Mouse (Mus musculus) heart, postnatal 25 days (tissue): ENCODE data around the gene Ddr2. TPM values are rescaled to one million over a fixed set of nuclear protein-coding genes. Genes with fewer than 3 reads are reported as not detected.

Experiments
- total RNA-seq, 2 experiments: library from RNA; stranded (reverse); gene quantifications; 2 replicates each; pipeline ENCODE4 v1.2.3; 2021

The Ddr2 gene
- total RNA-seq, 2 experiments from 2014 or later, result 23.4 to 29.0 TPM

Other genes starting within 250 kb of the Ddr2 start
- under 1 TPM; 0.13 to 0.20 TPM for gene Ccdc190, start 182.1 kb downstream of the Ddr2 start, total RNA-seq
- 10 to 100 TPM; 15.8 to 16.9 TPM for gene Hsd17b7, start 141.5 kb downstream of the Ddr2 start, total RNA-seq
- 10 to 100 TPM; 54.8 to 56.9 TPM for gene Uap1, start 64.2 kb upstream of the Ddr2 start, total RNA-seq
- 10 to 100 TPM; 19.7 to 21.1 TPM for gene Uhmk1, start 104.6 kb upstream of the Ddr2 start, total RNA-seq
- not detected for gene Sh2d1b2, start 122.0 kb upstream of the Ddr2 start, total RNA-seq
- under 1 TPM; 0.13 to 0.14 TPM for gene Sh2d1b1, start 166.6 kb upstream of the Ddr2 start, total RNA-seq
- gene Gm7694, start 195.6 kb upstream of the Ddr2 start, total RNA-seq, result 10 to 100 TPM; 10.5 to 10.9 TPM
- not detected for gene Spata46, start 198.0 kb upstream of the Ddr2 start, total RNA-seq